Mouse (Mus musculus): ENCODE results near the gene Sv2c.

DNA sequence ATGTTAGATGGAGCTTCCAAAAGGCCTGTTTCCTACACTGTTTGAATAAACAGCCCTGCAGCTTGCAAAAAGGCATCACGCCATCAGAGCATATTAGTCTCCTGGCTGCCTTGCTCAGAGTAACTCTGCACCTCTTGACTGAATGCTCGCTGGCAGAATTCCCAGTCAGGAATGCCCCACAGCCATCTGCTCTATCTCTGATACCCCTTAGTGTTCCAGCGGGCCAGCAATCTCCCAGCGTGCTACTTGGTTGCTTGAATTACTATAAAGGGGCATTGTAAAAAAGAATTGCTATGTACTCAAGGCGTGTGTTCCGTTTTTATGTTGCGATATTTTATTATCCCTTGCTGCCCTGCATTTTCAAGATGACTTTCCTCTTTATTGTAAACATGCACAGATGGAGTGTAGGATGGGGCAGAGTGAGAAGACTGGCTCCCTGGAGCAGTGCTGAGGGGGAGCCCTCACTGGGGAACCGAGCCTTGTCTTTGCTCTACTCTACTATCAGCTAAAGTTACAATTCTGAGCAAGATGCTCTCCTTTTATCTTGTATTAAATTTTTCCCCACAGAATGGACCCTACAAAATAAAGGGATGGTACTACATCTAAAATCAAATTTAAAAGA is 43.3 kb upstream of the Sv2c start:
- TF ChIP-seq CTCF (IDR thresholded peaks at IDR 0.05; ENCODE audit: control insufficient read depth, insufficient read depth, insufficient read length) (no peak), MAX (IDR thresholded peaks at IDR 0.05) (no peak), CEBPB (IDR thresholded peaks at IDR 0.05; ENCODE audit: low read depth) (no peak)

All from C2C12 (cell line).